Mouse (Mus musculus) cerebellum, adult 2 months (tissue): ENCODE data around the gene Cdc42ep1.

Source experiments
- CTCF ChIP-seq: fragments of 200-500 bp; IDR thresholded peaks from 2 replicates; pipeline ENCODE4 v1.5.1; 2011; ENCODE audit warnings: low read depth, mild to moderate bottlenecking, control low read depth, low read length, moderate library complexity, borderline replicate concordance; ENCODE audit not compliant: insufficient read depth
- POLR2A ChIP-seq: fragments of 200-500 bp; IDR thresholded peaks from 2 replicates; pipeline ENCODE4 v1.6.1; 2011; ENCODE audit warnings: low read length, control low read depth, borderline replicate concordance; ENCODE audit not compliant: insufficient read depth

GRCm38 (mm10) chr15:78809739-78810138 lies 32.7 kb upstream of the Cdc42ep1 start:
- no peak for TF ChIP-seq POLR2A
- TF ChIP-seq CTCF: no peak
